Mouse (Mus musculus) stomach, postnatal 0 days (tissue): ENCODE results near the gene Susd6.

Experiments used
- CTCF ChIP-seq: IDR thresholded peaks from 2 replicates; pipeline ENCODE4 v1.5.1; 2016; ENCODE audit warnings: antibody characterized with exemption, low read depth, mild to moderate bottlenecking, moderate library complexity
- EP300 ChIP-seq: optimal IDR thresholded peaks from 2 replicates; pipeline ENCODE3; 2016; ENCODE audit warnings: antibody characterized with exemption

DNA sequence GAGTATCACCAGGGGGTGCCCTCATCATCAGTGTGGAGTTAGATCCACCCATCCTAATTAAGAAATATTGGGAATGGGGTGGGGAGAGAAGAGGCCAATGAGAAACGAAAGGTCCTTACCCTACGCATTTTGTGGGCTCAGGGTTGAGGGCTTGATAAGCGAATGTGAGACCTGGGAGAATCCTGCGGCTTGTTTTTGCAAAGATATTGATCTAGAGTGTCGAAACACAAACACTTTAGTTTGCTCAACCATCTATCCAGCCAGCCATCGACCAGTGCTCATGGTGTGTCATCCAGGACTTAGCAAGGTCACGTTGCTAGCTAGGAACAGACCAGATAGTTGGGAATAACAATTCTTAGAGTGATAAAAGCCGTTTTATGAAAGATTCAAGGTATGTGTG lies 119.3 kb downstream of the Susd6 start:
- TF ChIP-seq CTCF (no peak), EP300 (no peak)
